Mouse (Mus musculus): ENCODE results near the gene Ddx46. TPM values are rescaled to one million over a fixed set of nuclear protein-coding genes. Genes with fewer than 3 reads are reported as not detected.
"Not testable (repeated sequence)": the region's sequence is repeated elsewhere in the genome, so short reads cannot be mapped to it uniquely, and the experiment has no call there.

Gene Ddx46
- polyA plus RNA-seq, 1 experiment from 2014 or later, result 31.4 TPM

DNA sequence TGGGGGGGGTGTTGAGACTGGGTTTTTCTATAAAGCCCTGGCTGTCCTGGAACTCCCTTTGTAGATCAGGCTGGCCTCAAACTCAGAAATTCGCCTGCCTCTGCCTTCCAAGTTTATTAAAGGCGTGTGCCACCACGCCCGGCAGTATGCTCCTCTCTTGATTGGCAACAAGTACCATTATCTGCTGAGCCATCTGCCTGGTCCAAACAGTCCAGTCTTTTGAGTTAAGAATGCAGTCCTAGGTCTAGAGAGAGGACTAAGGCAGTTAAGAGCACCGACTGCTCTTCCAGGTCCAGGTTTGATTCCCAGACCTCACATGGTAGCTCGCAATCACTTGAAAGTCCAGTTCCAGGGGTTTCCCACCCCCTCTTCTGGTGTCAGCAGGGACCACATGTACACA, 16.2 kb downstream of the Ddx46 start:
- Histone ChIP-seq H3K9ac (no peak overlapping the region), H3K4me2 (replicated peaks) (no peak overlapping the region), H3K27me3 (replicated peaks) (no peaks in the 10 kb centered on the region), H3K9me3 (no peaks in the 10 kb centered on the region), H3K4me3 (replicated peaks) (no peak overlapping the region), H3K36me3 (peaks cover 65% of the 10 kb centered on the region), H3K27ac (no peak overlapping the region), H3K4me1 (replicated peaks) (no peaks in the 10 kb centered on the region)
- no peak for ATAC-seq
- WGBS, result 87% methylated on average over 6 of the region's 6 CpGs

DNA sequence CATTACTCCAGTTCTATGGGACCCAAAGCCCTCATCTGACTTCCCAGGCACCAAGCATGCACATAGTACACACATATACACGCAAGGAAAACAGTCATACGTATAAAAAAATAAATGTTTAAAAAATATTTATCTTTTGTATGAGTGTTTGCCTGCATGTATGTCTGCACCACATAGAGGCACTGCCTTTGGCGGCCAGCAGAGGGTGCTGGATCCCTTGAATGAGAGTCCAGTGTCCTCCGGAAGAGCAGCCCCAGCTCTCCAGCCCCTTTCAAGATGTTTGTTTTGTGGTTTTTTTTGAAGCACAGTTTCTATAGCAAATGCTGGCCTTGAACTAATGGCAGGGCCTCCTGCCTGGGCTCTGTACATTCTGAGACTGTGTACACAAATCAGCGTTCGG, 33.7 kb downstream of the Ddx46 start:
- no peak for ATAC-seq
- peaks cover 58% of the 10 kb centered on the region for H3K36me3 ChIP-seq
- H3K9me3 ChIP-seq, result no peaks in the 10 kb centered on the region
- H3K4me2 ChIP-seq (replicated peaks), result no peak overlapping the region
- no peak overlapping the region for H3K27ac ChIP-seq
- H3K4me1 ChIP-seq (replicated peaks), result no peaks in the 10 kb centered on the region
- WGBS, result 78% methylated on average over 6 of the region's 6 CpGs
- H3K4me3 ChIP-seq (replicated peaks), result no peak overlapping the region
- no peaks in the 10 kb centered on the region for H3K27me3 ChIP-seq (replicated peaks)
- H3K9ac ChIP-seq, result no peak overlapping the region

DNA sequence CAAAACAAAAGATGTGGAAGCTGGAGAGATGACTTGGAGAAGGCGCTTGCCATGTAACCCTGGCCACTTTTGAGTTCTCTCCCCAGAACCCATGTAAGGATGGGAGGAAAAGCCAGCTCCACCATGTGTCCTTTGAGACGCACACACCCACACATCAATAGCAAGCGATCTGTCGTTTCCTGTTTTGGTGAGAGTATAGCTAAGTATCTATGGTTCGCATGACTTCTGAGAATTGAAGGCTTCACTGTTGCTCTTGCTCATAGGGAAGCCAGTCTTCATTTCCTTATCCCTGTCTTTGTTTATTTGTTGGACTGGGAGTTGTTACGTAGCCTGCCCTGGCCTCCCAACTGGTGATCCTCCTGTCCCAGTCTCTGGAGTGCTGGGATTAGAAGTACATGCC, 37.9 kb downstream of the Ddx46 start:
- Histone ChIP-seq H3K27me3 (replicated peaks) (no peaks in the 10 kb centered on the region), H3K9ac (no peak overlapping the region), H3K4me3 (replicated peaks) (no peak overlapping the region), H3K27ac (no peak overlapping the region), H3K4me2 (replicated peaks) (no peak overlapping the region), H3K4me1 (replicated peaks) (no peaks in the 10 kb centered on the region), H3K9me3 (no peaks in the 10 kb centered on the region), H3K36me3 (peaks cover 63% of the 10 kb centered on the region)
- no peak for ATAC-seq
- WGBS, result 91% methylated on average over 6 of the region's 6 CpGs

DNA sequence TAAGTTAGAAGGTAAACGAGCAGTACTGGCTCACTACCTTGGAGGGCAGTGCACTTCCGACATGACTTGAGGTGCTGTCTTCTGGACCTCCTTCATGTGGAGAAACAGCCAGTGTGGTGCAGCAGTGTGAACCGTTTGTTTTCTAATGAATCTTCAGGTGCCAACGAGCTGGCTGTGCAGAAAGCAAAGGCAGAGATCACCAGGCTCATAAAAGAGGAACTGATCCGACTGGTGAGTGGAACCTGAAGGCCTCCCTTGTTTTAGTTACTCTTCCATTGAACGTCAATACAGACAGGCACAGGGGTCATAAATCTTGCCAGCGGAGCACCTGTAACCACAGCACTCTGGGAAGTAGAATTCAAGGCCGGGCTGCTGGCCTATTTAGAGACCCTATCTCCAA, 42.5 kb downstream of the Ddx46 start:
- Histone ChIP-seq H3K9ac (no peak overlapping the region; the same call in 1 of the 2 replicates), H3K27me3 (replicated peaks) (no peaks in the 10 kb centered on the region), H3K4me3 (replicated peaks) (no peak overlapping the region), H3K4me1 (replicated peaks) (no peaks in the 10 kb centered on the region), H3K36me3 (peaks cover 44% of the 10 kb centered on the region), H3K27ac (no peak overlapping the region), H3K9me3 (no peaks in the 10 kb centered on the region), H3K4me2 (replicated peaks) (no peak overlapping the region)
- no peak for ATAC-seq
- WGBS, result 51% methylated on average over 8 of the region's 8 CpGs

DNA sequence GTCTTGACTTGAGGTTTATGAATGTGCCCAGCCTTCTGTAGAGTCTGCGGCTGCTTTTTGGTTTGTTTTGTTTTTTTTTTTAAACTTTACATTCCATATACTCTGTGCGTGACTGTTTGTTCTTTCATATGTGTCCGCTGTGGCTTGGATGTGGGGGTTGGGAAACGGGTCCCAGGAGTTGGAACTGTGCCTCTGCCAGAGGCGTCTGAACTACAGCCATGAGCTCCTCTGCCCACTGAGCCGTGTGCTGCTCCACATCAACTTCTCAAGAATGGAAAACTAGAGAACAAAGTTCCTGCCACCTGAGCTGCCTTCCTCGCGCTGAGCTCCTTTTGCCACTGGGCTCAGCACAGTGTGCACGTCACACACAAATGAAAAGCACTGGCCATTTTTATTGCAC, 47.4 kb downstream of the Ddx46 start:
- Histone ChIP-seq H3K9ac (no peak overlapping the region), H3K4me2 (replicated peaks) (no peak overlapping the region), H3K4me1 (replicated peaks) (no peaks in the 10 kb centered on the region), H3K36me3 (peaks cover 20% of the 10 kb centered on the region; the same call in 1 of the 2 replicates), H3K27ac (no peak overlapping the region), H3K27me3 (replicated peaks) (no peaks in the 10 kb centered on the region), H3K4me3 (replicated peaks) (no peak overlapping the region), H3K9me3 (no peaks in the 10 kb centered on the region)
- ATAC-seq, result no peak
- 83% methylated on average over 9 of the region's 9 CpGs for WGBS

DNA sequence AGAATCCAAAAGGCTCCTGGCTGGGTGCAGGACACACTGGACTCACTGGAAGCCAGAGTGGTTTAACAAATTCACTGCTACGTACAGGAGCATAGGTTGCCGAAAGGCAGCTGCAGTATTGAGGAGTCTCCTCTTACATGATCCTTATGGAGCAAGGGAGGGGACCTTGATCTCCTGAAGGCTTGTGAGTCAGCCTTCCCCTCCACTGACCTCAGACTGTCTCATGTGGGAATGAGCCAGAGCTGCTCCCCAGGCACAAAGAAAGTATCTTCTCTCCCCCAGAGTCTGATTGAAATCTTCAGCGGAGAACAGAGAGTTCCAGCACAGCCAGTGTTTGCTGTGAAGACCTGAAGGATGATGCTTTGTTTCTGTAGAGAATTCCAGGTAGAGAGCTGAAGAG, 48.8 kb downstream of the Ddx46 start:
- WGBS, result 94% methylated on average over 3 of the region's 3 CpGs
- Histone ChIP-seq H3K9ac (no peak overlapping the region), H3K4me1 (replicated peaks) (no peaks in the 10 kb centered on the region), H3K9me3 (no peaks in the 10 kb centered on the region), H3K27ac (no peak overlapping the region), H3K27me3 (replicated peaks) (no peaks in the 10 kb centered on the region), H3K4me2 (replicated peaks) (no peak overlapping the region), H3K36me3 (peaks cover 10% of the 10 kb centered on the region; the same call in 1 of the 2 replicates), H3K4me3 (replicated peaks) (no peak overlapping the region)
- no peak for ATAC-seq

DNA sequence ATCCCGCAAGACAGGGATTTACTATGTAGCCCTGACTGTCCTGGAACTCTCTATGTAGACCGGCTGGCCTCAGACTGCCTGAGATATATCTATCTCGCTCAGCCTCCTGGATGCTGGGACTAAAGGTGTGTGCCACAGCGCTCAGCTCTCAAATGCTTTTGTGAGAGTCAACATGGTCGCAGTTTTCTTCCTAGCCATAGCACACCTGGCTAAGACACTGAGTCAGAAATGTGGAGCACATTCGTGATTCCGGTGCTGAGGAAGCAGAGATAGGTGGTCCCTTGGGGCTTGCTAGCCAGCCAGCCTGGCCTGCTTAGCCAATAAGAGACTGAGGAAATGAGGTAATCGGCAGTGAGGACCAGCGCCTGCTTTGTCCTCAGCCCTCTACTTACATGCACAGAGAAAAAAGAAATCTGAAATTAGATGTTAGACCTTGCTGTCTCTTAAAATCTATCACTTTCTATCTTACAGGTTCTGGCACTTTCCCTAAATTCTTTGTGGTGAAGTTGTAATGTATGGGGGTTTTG, 51.3 kb downstream of the Ddx46 start:
- ATAC-seq, result no peak
- Histone ChIP-seq H3K4me2 (replicated peaks) (no peak overlapping the region), H3K4me3 (replicated peaks) (no peak overlapping the region), H3K9ac (no peak overlapping the region), H3K4me1 (replicated peaks) (no peaks in the 10 kb centered on the region), H3K9me3 (no peaks in the 10 kb centered on the region), H3K27ac (no peak overlapping the region), H3K36me3 (0 out of 2 replicates have a peak, but pooled peaks cover 4% of the 10 kb centered on the region), H3K27me3 (replicated peaks) (no peaks in the 10 kb centered on the region)
- WGBS, result 70% methylated on average over 9 of the region's 9 CpGs

DNA sequence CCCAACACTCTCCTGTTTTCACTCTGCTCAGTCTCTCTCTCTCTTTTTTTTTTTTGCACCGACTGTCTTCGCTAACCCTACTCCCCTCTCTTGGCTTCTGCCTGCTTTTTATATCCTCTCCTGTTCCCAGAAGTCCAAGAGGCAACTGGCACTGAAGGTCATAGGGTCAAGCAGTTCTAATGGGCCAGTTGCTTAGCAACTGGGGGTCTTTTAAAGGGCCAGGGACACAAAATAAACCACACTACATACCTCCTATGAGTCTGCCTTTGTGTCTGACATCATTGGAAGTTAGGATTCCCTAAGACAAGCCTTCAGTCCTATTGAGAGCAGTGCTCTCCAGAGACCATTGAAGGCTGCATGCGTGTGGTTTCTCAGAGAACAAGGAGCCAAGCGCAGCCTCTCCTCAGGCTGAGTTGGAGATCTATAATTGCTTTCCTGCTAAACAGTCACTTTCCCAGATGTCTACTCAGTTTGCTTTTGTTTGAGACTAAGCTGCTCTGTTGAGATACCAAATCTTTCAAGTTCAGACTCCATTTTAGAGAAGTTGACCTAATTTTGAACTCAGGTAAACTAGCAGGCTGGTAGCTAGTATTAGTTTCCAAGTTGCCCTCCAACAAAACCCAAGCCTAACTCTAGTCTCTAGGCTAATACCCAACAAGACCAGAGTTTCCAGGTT, 53.2 kb downstream of the Ddx46 start:
- Histone ChIP-seq H3K9me3 (no peaks in the 10 kb centered on the region), H3K4me2 (replicated peaks) (no peak overlapping the region), H3K9ac (no peak overlapping the region), H3K36me3 (no peaks in the 10 kb centered on the region), H3K4me3 (replicated peaks) (no peak overlapping the region), H3K27ac (no peak overlapping the region), H3K27me3 (replicated peaks) (no peaks in the 10 kb centered on the region), H3K4me1 (replicated peaks) (no peaks in the 10 kb centered on the region)
- ATAC-seq, result no peak
- WGBS, result 29% methylated on average over 4 of the region's 4 CpGs

DNA sequence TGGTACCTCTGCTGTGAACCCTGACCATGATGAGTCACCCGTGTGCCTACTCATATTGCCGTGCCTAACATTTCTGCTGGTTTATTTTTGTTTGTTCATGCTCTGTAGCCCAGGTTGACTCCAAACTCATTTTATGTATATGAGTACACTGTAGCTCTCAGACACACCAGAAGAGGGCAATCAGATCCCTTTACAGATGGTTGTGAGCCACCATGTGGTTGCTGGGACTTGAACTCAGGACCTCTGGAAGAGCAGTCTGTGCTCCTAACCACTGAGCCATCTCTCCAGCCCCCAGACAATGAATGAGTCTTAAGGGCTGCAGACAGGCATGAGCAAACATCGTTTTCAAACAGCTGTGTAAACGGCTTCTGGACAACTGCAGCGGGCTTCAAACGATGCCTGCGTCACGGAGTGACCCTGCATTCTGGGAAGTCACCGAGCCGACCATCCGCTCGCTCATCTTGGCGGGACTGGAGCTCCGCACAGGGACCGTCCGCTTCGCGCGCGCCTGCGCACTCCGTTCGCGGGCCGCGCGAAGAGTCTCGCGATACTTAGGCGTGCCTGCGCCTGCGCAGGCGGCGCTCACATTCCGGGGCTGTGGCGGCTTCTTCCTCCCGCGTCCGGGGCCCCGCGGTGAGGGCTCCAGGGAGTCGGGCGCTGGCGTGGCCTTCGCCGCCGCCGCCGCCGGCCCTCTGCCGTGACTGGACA, 57.9 kb downstream of the Ddx46 start, which contains the start of gene B230219D22Rik:
TSS of gene B230219D22Rik (plus strand) at position 590 of the 708 bp plus-strand sequence.
- H3K27ac ChIP-seq, result peak within 1 kb of the TSS; percentile 97
- no peaks in the 10 kb centered on the region for H3K9me3 ChIP-seq
- ATAC-seq, result peak; percentile 99
- peak within 1 kb of the TSS; percentile 100 for H3K9ac ChIP-seq
- no peaks in the 10 kb centered on the region for H3K27me3 ChIP-seq (replicated peaks)
- 0 out of 2 replicates have a peak, but pooled peaks cover 7% of the 10 kb centered on the region for H3K4me1 ChIP-seq (replicated peaks)
- WGBS, result under 1% methylated on average over 49 of the region's 51 CpGs
- H3K4me3 ChIP-seq (replicated peaks), result peak within 1 kb of the TSS; percentile 100
- no peaks in the 10 kb centered on the region for H3K36me3 ChIP-seq
- H3K4me2 ChIP-seq (replicated peaks), result peak within 1 kb of the TSS; percentile 75

DNA sequence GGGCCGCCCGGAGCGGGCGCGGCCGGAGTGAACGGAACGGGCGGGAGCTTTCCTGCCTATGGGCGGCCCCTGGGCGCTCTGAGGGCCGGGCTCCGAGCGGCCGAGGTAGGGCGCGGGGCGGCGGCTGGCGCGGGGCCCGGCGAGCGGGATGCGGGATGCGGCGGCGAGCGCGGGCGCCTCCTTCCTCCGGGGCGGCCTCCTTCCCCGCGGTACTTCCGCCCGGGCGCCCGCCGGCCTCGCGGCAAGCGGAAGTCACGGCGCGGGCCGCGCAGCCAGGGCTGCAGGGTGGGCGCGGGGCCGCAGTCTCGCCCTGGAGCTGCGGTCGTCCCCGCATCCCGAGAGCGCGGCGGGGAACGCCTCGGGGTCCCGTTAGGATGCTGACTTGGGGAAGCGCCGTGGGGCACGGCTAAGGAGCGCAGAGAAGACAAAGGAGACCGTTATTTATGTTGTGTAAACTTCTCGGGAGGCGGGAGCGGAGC, 58.5 kb downstream of the Ddx46 start:
- WGBS, result 1% methylated on average over 54 of the region's 70 CpGs

DNA sequence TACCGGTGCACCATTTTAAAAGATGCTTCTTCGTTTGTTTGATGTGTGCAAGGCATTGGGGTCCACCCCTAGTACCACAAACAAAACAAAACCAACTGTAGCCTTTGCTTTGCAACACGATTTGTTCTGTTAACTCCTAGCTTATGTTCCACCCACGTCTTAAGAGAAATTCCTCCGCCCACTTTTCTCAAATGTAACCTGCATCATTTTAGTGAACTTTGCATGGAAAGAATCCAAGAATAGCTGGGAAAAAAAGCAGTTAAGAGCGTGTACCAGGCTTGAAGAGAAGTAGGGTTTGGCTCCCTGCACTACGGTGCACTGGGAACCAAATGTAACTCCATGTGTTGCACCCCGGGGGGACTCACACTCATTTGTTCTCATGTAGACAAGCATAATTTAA, 59.3 kb downstream of the Ddx46 start:
- Histone ChIP-seq H3K27me3 (replicated peaks) (no peaks in the 10 kb centered on the region), H3K27ac (no peak overlapping the region), H3K4me2 (replicated peaks) (peak overlapping the region; percentile 75), H3K4me1 (replicated peaks) (0 out of 2 replicates have a peak, but pooled peaks cover 7% of the 10 kb centered on the region), H3K9me3 (no peaks in the 10 kb centered on the region), H3K9ac (peak overlapping the region; percentile 100), H3K4me3 (replicated peaks) (peak overlapping the region; percentile 100), H3K36me3 (peaks cover 3% of the 10 kb centered on the region; the same call in 1 of the 2 replicates)
- 10% methylated on average over 8 of the region's 8 CpGs for WGBS
- no peak for ATAC-seq

More for the DNA sequence above, 58.5 kb downstream of the Ddx46 start:
- peak; percentile 85 for ATAC-seq
- Histone ChIP-seq H3K27ac (peak overlapping the region; percentile 97), H3K4me2 (replicated peaks) (peak overlapping the region; percentile 75), H3K36me3 (no peaks in the 10 kb centered on the region; the same call in 1 of the 2 replicates), H3K4me3 (replicated peaks) (peak overlapping the region; percentile 100), H3K9me3 (no peaks in the 10 kb centered on the region), H3K27me3 (replicated peaks) (no peaks in the 10 kb centered on the region), H3K9ac (peak overlapping the region; percentile 100), H3K4me1 (replicated peaks) (0 out of 2 replicates have a peak, but pooled peaks cover 7% of the 10 kb centered on the region)

DNA sequence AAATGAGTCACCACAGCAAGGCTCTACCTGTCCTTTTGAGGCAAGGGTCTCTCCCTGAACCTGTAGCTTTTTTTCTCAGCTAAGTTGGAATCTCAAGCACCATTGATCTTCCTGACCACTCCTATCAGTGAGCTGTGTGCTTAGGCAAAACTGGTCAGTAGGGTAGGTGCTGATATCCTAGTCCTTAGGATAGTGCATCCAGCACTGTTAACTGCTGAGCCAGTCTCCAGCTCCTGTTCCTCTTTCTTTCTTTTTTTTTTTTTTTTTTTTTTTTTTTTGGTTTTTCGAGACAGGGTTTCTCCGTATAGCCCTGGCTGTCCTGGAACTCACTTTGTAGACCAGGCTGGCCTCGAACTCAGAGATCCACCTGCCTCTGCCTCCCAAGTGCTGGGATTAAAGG, 61.2 kb downstream of the Ddx46 start:
- not testable (repeated sequence) for H3K27ac ChIP-seq; H3K9me3 ChIP-seq; H3K9ac ChIP-seq; H3K4me1 ChIP-seq (replicated peaks); H3K4me2 ChIP-seq (replicated peaks); ATAC-seq; H3K4me3 ChIP-seq (replicated peaks); H3K27me3 ChIP-seq (replicated peaks)
- 76% methylated on average over 2 of the region's 3 CpGs for WGBS
- peaks cover 15% of the 10 kb centered on the region for H3K36me3 ChIP-seq

All from intestine, embryonic 15.5 days (tissue).